Mouse (Mus musculus) hindbrain, embryonic 11.5 days (tissue): ENCODE results near the gene Ankrd10. TPM values are rescaled to one million over a fixed set of nuclear protein-coding genes. Genes with fewer than 3 reads are reported as not detected.
"Not testable (repeated sequence)": the region's sequence is repeated elsewhere in the genome, so short reads cannot be mapped to it uniquely, and the experiment has no call there.

Experiments used
- ATAC-seq: fragments of 200-750 bp; cut with Nextera tagmentation; 2 replicates; pipeline ENCODE4 v1.8.0; 2017; ENCODE audit warnings: mild to moderate bottlenecking, moderate TSS enrichment, moderate library complexity; ENCODE audit not compliant: low FRiP score
- DNase-seq: peaks from one replicate; pipeline ENCODE4 v3.0.0-alpha.2; 2015; ENCODE audit warnings: low spot score
- H3K27ac ChIP-seq: fragments of 300-500 bp; sonication (generic); 2 replicates; pipeline ENCODE4 v1.5.1; 2014; ENCODE audit warnings: mild to moderate bottlenecking, low read depth, low read length
- H3K27me3 ChIP-seq: fragments of 300-500 bp; sonication (generic); 2 replicates; pipeline ENCODE4 v1.6.1; 2014; ENCODE audit warnings: mild to moderate bottlenecking, low read length, moderate library complexity, mixed read lengths; ENCODE audit not compliant: control insufficient read depth, insufficient read depth
- H3K36me3 ChIP-seq: fragments of 300-500 bp; sonication (generic); 2 replicates; pipeline ENCODE4 v1.6.1; 2014; ENCODE audit warnings: mild to moderate bottlenecking, low read length, moderate library complexity, mixed read lengths; ENCODE audit not compliant: control insufficient read depth, insufficient read depth
- H3K4me1 ChIP-seq: fragments of 300-500 bp; sonication (generic); replicated peaks from 2 replicates; pipeline ENCODE4 v1.6.1; 2014; ENCODE audit warnings: low read length, mixed read lengths; ENCODE audit not compliant: control insufficient read depth, insufficient read depth
- H3K4me2 ChIP-seq: fragments of 300-500 bp; sonication (generic); replicated peaks from 2 replicates; pipeline ENCODE4 v1.6.1; 2014; ENCODE audit warnings: mild to moderate bottlenecking, low read depth, low read length
- H3K4me3 ChIP-seq: fragments of 300-500 bp; sonication (generic); 2 replicates; pipeline ENCODE4 v1.5.1; 2014; ENCODE audit warnings: low read depth, low read length
- H3K9ac ChIP-seq: fragments of 300-500 bp; sonication (generic); 2 replicates; pipeline ENCODE4 v1.6.1; 2014; ENCODE audit warnings: low read depth, low read length
- H3K9me3 ChIP-seq: fragments of 300-500 bp; sonication (generic); 2 replicates; pipeline ENCODE4 v1.6.1; 2016; ENCODE audit warnings: low read length; ENCODE audit not compliant: control insufficient read depth
- WGBS: fragments of 180-500 bp; shearing (Covaris S2); extraction: QIAGEN DNeasy Blood & Tissue Kit; methylation state at CpG from one replicate; pipeline ENCODE4 v1.1.7; 2014; 5-methylcytosine and 5-hydroxymethylcytosine counted together
- polyA plus RNA-seq: library from polyadenylated mRNA; unstranded; fragments of >200 nt; fragmentation: Nextera tagmentation; extraction: Ambion mirVana; gene quantifications from 2 replicates; pipeline ENCODE4 v1.2.1, GENCODE M21; 2014

Gene Ankrd10
- polyA plus RNA-seq, 1 experiment from 2014 or later: 104 TPM

DNA sequence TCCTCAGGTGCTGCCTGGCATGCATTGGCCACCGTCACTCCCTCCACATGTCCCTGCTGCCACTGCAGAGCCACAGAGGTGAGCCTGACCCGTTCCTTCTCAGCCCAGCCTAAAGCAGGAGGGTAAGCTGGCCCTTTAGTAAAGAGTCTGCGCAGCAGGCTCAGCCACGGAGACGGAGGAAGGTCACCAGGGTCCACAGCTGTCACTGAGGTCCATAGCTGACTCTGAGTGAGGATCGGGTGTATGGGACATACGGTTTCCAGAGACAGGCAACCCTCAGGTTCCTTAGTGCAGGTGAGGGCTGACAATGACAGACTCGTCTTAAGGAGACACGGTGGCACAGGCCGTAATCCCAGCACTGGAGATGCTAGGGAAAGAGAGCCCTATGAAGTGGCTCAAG lies 63.6 kb downstream of the Ankrd10 start:
- DNase-seq: no peak
- Histone ChIP-seq H3K4me2 (no peak overlapping the region), H3K27ac (no peak overlapping the region), H3K4me1 (no peaks in the 10 kb centered on the region), H3K9me3 (no peaks in the 10 kb centered on the region), H3K36me3 (peaks cover 2% of the 10 kb centered on the region), H3K9ac (no peak overlapping the region), H3K4me3 (no peak overlapping the region), H3K27me3 (no peaks in the 10 kb centered on the region)
- no peak for ATAC-seq
- WGBS: 87% methylated on average over 10 of the region's 10 CpGs

DNA sequence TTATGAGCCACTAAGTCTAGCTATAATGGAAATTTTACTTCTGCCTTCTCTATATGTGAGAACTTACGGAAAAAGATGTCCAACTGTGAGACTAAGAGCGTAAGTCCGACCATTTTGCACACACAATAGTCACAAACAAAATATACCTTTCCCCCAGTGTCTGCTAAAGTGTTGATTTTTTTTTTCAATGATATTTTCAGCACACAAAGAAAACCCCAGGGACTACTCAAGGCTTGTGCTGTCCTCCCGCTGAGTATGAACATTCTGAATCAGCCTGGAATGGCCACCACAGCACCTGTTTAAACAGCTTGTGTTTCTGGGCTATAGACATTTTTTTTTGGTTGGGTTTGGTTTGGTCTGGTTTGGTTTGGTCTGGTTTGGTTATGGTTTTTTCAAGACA lies 64.8 kb downstream of the Ankrd10 start:
- H3K27me3 ChIP-seq: no peaks in the 10 kb centered on the region
- no peak overlapping the region for H3K4me2 ChIP-seq
- no peaks in the 10 kb centered on the region for H3K4me1 ChIP-seq
- no peak for ATAC-seq
- WGBS: 93% methylated on average over 4 of the region's 4 CpGs
- H3K9me3 ChIP-seq: no peaks in the 10 kb centered on the region
- H3K4me3 ChIP-seq: no peak overlapping the region
- H3K27ac ChIP-seq: no peak overlapping the region
- H3K9ac ChIP-seq: no peak overlapping the region
- H3K36me3 ChIP-seq: peaks cover 3% of the 10 kb centered on the region
- DNase-seq: no peak

DNA sequence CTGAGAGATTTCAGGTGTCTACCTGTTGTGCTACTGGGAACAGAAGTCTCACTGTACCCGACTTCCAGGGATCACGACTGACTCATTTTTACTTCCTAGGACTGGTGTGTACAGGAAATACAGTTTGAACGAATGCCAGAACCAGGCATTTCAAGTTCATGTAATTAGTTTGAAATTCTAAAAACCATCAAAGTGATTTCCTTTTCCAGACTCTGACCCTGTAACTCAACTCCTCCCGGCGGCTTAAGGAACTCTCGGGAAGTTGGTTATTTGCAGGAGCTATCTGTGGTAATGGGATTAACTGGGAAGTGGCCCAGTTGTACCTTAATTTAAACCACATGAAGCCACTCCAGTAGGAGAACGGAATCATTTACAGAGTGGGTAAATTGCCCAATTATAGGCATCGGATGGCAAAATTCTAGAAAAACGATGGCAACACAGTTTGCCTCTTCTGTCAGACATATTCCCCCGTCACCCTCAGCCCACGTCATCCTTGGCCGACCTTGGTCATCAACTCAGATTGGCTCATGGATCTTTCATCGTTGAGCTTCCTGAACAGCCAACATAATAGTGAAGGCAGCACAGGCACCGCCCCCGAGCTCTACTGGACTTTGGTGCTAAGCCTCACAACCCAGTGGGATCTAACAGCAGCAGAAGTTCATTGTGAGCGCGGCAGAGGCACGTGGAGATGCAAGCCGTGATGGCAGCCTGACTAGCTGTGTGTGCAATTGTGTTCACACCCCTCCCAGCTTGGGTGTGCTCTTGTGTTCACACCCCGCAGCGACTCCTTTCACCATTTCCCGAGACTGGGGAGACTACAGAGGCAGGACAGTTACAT lies 66.1 kb downstream of the Ankrd10 start:
- ATAC-seq: no peak
- Histone ChIP-seq H3K4me2 (no peak overlapping the region), H3K27ac (no peak overlapping the region), H3K4me1 (no peaks in the 10 kb centered on the region), H3K4me3 (no peak overlapping the region), H3K9me3 (no peaks in the 10 kb centered on the region), H3K9ac (no peak overlapping the region), H3K27me3 (no peaks in the 10 kb centered on the region), H3K36me3 (peaks cover 8% of the 10 kb centered on the region)
- no peak for DNase-seq
- WGBS: 85% methylated on average over 22 of the region's 22 CpGs

DNA sequence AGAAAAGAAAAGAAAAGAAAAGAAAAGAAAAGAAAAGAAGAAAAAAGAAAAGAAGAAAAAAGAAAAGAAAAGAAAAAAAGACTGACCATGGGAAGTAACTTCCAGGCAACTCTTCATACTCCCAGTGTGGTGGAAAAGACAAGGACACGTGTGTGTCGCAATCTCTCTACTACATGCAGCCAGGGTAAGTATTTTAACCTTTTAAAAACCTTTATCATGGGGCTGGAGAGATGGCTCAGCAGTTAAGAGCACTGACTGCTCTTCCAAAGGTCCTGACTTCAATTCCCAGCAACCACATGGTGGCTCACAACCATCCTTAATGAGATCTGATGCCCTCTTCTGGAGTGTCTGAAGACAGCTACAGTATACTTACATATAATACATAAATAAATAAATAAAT lies 67.4 kb downstream of the Ankrd10 start:
- WGBS: 98% methylated on average over 2 of the region's 2 CpGs
- H3K27ac ChIP-seq, H3K4me3 ChIP-seq, ATAC-seq, H3K9ac ChIP-seq, H3K27me3 ChIP-seq, H3K4me2 ChIP-seq, DNase-seq, H3K4me1 ChIP-seq, H3K36me3 ChIP-seq, H3K9me3 ChIP-seq: not testable (repeated sequence)

DNA sequence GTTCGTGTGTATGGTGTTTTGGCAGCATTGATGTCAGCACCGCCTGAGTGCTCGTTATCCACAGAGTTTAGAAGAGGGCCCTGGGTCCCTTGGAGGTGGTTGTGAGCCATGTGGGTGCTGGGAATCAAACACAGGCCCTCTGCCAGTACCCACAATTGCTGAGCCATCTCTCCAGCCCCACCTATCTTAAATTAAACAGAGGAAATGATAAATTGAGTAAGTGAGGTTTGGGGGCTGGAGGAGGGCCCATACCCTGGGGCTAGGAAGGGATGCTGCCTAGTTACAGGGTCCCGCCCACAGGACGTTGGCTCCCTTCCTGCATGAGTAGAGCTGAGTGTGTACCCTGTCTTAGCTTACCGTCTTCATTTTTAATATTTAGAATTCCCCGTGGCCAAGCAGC lies 70.8 kb downstream of the Ankrd10 start:
- DNase-seq (no peak), ATAC-seq (no peak)
- H3K36me3 ChIP-seq: peaks cover 16% of the 10 kb centered on the region
- H3K4me1 ChIP-seq: 0 out of 2 replicates have a peak, but pooled peaks cover 2% of the 10 kb centered on the region
- no peak overlapping the region for H3K27ac ChIP-seq
- H3K4me2 ChIP-seq: no peak overlapping the region
- no peak overlapping the region for H3K9ac ChIP-seq
- no peaks in the 10 kb centered on the region for H3K9me3 ChIP-seq
- no peaks in the 10 kb centered on the region for H3K27me3 ChIP-seq
- no peak overlapping the region for H3K4me3 ChIP-seq
- 92% methylated on average over 7 of the region's 7 CpGs for WGBS

DNA sequence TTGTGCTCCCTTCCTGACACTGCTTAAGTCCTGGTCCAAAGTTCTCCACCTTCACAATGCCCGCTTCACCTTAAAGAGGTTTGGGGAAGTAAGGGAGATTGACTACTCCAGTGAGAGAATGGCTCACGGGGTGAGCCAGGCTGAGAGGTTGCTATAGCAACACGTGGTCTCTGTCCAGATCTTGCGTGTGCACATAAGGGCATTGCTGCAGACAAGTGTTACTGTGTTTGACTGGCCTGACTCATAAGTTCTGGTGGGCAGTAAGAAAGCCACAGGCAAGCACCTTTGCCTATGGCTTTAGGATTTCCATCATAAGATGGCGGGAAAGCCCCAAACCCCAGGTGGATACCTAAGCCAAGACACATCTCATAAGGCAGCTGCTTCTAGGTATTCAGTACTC lies 71.3 kb downstream of the Ankrd10 start:
- Histone ChIP-seq H3K27me3 (no peaks in the 10 kb centered on the region), H3K4me3 (no peak overlapping the region), H3K4me1 (0 out of 2 replicates have a peak, but pooled peaks cover 2% of the 10 kb centered on the region), H3K4me2 (no peak overlapping the region), H3K36me3 (peaks cover 16% of the 10 kb centered on the region), H3K9ac (no peak overlapping the region), H3K27ac (no peak overlapping the region), H3K9me3 (no peaks in the 10 kb centered on the region)
- WGBS: 90% methylated on average over 5 of the region's 5 CpGs
- ATAC-seq (no peak), DNase-seq (no peak)

Other genes starting within 250 kb of the Ankrd10 start
- 0.83 and 1.3 TPM in 2 replicates for gene Rab20, start 157.0 kb downstream of the Ankrd10 start, polyA plus RNA-seq
- 105 and 108 TPM in 2 replicates for gene Naxd, start 138.3 kb downstream of the Ankrd10 start, polyA plus RNA-seq
- 17.5 and 19.5 TPM in 2 replicates for gene Cars2, start 85.0 kb downstream of the Ankrd10 start, polyA plus RNA-seq
- 41.6 and 45.7 TPM in 2 replicates for gene Ing1, start 80.2 kb downstream of the Ankrd10 start, polyA plus RNA-seq
- gene 1700016D06Rik, start 65.3 kb upstream of the Ankrd10 start, polyA plus RNA-seq: not detected in 2 replicates
- 54.3 and 57.0 TPM in 2 replicates for gene Arhgef7, start 92.0 kb upstream of the Ankrd10 start, polyA plus RNA-seq
- gene Tex29, start 204.7 kb upstream of the Ankrd10 start, polyA plus RNA-seq: 0.18 and 0.22 TPM in 2 replicates